11 mouse cellular contexts compared by ENCODE assay signal in the genomic region with DNA sequence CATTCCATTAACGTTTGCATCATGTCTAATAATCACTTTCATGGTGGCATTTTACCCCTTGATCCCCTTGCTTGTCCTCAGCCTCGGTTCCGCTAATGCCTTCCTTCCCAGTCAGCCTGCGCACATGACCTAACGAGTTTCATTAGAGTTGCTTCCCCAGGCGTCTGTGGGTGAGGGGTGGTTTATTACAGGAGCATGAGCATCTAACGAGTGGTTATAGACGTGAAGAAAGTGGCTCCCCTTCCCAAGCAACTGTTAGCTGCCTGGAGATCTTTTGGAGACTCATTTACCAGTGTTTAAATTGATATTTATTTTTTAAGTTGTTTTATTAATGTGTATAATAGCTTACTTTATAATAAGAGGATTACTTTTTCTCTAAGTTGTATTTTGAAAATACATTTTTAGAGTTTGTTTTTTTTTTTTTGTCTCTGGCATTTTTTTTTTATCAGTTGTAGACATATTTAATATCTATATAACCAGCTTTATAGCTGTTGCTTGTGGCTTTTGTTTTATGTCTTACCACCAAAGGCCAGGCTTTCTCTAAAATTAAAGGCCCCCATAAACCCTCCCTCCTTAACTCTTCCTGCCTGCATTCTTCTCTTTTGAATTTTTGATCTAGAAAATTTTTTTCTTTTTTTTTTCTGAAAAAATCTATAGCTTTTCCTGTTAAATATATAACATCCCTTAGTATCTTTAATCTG.
DNase-seq lines count a peak whose midpoint lies in the region; ATAC-seq lines count a peak whose summit lies in the region.
"Had no signal": no experiment of that assay in that cellular context is flagged by ENCODE, and none has a peak within 500 bp of the region (broad histone marks: within the 10 kb centered on the region; RNA-seq: fewer than 3 reads in every experiment).

No protein-coding gene starts in this region.

- H3K27me3 ChIP-seq in neural tube, embryonic 12.5 days (replicated peaks): no peaks in the 10 kb centered on the region
- no peaks in the 10 kb centered on the region for H3K27me3 ChIP-seq in forebrain, embryonic 11.5 days (ENCODE audit: control insufficient read depth, insufficient read depth, low read length)
- H3K27me3 ChIP-seq in limb, embryonic 15.5 days: no peaks in the 10 kb centered on the region
- H3K27me3 ChIP-seq: stomach, embryonic 15.5 days had no signal

- H3K9me3 ChIP-seq in neural tube, embryonic 12.5 days: no peaks in the 10 kb centered on the region
- no peaks in the 10 kb centered on the region for H3K9me3 ChIP-seq in forebrain, embryonic 11.5 days (ENCODE audit: control insufficient read depth, low read length)
- H3K9me3 ChIP-seq in limb, embryonic 15.5 days: no peaks in the 10 kb centered on the region
- H3K9me3 ChIP-seq: stomach, embryonic 15.5 days had no signal

- WGBS in neural tube, embryonic 12.5 days: 25% methylated on average over 8 of the region's 8 CpGs
- 25% methylated on average over 8 of the region's 8 CpGs for WGBS in forebrain, embryonic 11.5 days
- WGBS in limb, embryonic 15.5 days: 11% methylated on average over 8 of the region's 8 CpGs

- no peak overlapping the region for H3K4me3 ChIP-seq in neural tube, embryonic 12.5 days
- no peak overlapping the region for H3K4me3 ChIP-seq in forebrain, embryonic 11.5 days (ENCODE audit: low read depth, low read length)
- H3K4me3 ChIP-seq in limb, embryonic 15.5 days: no peak overlapping the region
- H3K4me3 ChIP-seq: stomach, embryonic 15.5 days had no signal

- DNase-seq in neural tube, embryonic 10.5 days (ENCODE audit: extremely low spot score, low spot score): no peak
- peak; percentile 55 for DNase-seq in forebrain, embryonic 11.5 days (ENCODE audit: low spot score)
- DNase-seq in retina, postnatal 1 day: peak; percentile 65
- no peak for DNase-seq in thymus, postnatal 10 days (ENCODE audit: low spot score in 2 of 2)
- no peak for DNase-seq in layer of hippocampus, adult 18-20 months (ENCODE audit: low spot score in 2 of 2)
- DNase-seq: cerebellum, adult 18-20 months; gastrocnemius, postnatal 25 days; layer of hippocampus, postnatal 36 days had no signal

- peaks cover 8% of the 10 kb centered on the region for H3K4me1 ChIP-seq in neural tube, embryonic 12.5 days
- 0 out of 2 replicates have a peak, but pooled peaks cover 2% of the 10 kb centered on the region for H3K4me1 ChIP-seq in forebrain, embryonic 11.5 days (replicated peaks; ENCODE audit: control insufficient read depth, insufficient read depth, low read length)
- peaks cover 10% of the 10 kb centered on the region for H3K4me1 ChIP-seq in limb, embryonic 15.5 days

- no peak overlapping the region for H3K9ac ChIP-seq in neural tube, embryonic 12.5 days
- H3K9ac ChIP-seq in forebrain, embryonic 11.5 days (ENCODE audit: low read length): no peak overlapping the region
- H3K9ac ChIP-seq in limb, embryonic 15.5 days: no peak overlapping the region
- H3K9ac ChIP-seq: stomach, embryonic 15.5 days had no signal

- 0 out of 2 replicates have a peak overlapping the region, but pooled peaks have one; percentile 16 for H3K4me2 ChIP-seq in neural tube, embryonic 12.5 days (replicated peaks)
- peak overlapping the region; percentile 8; the same call in 1 of the 2 replicates for H3K4me2 ChIP-seq in forebrain, embryonic 11.5 days (ENCODE audit: low read depth, low read length, severe bottlenecking)
- 0 out of 2 replicates have a peak overlapping the region, but pooled peaks have one; percentile 17 for H3K4me2 ChIP-seq in limb, embryonic 15.5 days
- H3K4me2 ChIP-seq: stomach, embryonic 15.5 days had no signal

- ATAC-seq in neural tube, embryonic 12.5 days (ENCODE audit: low FRiP score, low read depth): no peak
- ATAC-seq in forebrain, embryonic 11.5 days (replicated peaks; ENCODE audit: low FRiP score): peak; percentile 69
- ATAC-seq in limb, embryonic 15.5 days (ENCODE audit: insufficient number of reproducible peaks, low FRiP score, low TSS enrichment, low read depth): no peak

- no peak overlapping the region for H3K27ac ChIP-seq in neural tube, embryonic 12.5 days
- H3K27ac ChIP-seq in forebrain, embryonic 11.5 days (ENCODE audit: low read depth, low read length): no peak overlapping the region
- H3K27ac ChIP-seq in limb, embryonic 15.5 days: no peak overlapping the region
- H3K27ac ChIP-seq: stomach, embryonic 15.5 days had no signal

- no peaks in the 10 kb centered on the region for H3K36me3 ChIP-seq in neural tube, embryonic 12.5 days
- H3K36me3 ChIP-seq in forebrain, embryonic 11.5 days (ENCODE audit: control insufficient read depth, insufficient read depth, low read length): no peaks in the 10 kb centered on the region
- no peaks in the 10 kb centered on the region for H3K36me3 ChIP-seq in limb, embryonic 15.5 days
- H3K36me3 ChIP-seq: stomach, embryonic 15.5 days had no signal

Comparison
In these comparisons a context has a peak if more than half of its experiments do, and no peak if none do; other contexts are left out.
1. DNase-seq: peak in forebrain, embryonic 11.5 days (single experiment) and retina, postnatal 1 day (single experiment); none in neural tube, embryonic 10.5 days (single experiment), thymus, postnatal 10 days (0 of 2) and layer of hippocampus, adult 18-20 months (0 of 2).
2. Peak in every context shown above with its lines, with median percentiles within 50 percentile points of each other: H3K4me2 ChIP-seq.